Mouse (Mus musculus) olfactory bulb, adult 2 months (tissue): ENCODE data around the gene Gm10337.

Experiments used
- CTCF ChIP-seq: fragments of 200-500 bp; IDR thresholded peaks from 2 replicates; pipeline ENCODE4 v1.5.1; 2012; ENCODE audit warnings: low read depth, mild to moderate bottlenecking, low read length, moderate library complexity; ENCODE audit not compliant: insufficient read depth
- POLR2A ChIP-seq: fragments of 200-500 bp; IDR thresholded peaks from 2 replicates; pipeline ENCODE4 v1.6.1; 2012; ENCODE audit warnings: mild to moderate bottlenecking, low read depth, low read length, moderate library complexity; ENCODE audit not compliant: insufficient read depth

GRCm38 (mm10) chr15:102510110-102510509 lies 6.6 kb downstream of the Gm10337 start:
- TF ChIP-seq CTCF = no peak
- no peak for TF ChIP-seq POLR2A
